Mouse (Mus musculus): ENCODE results near the gene Rinl.
A peak's percentile ranks its signal among the peaks of the same experiment; 100 is the strongest.

Gene Rinl

DNA sequence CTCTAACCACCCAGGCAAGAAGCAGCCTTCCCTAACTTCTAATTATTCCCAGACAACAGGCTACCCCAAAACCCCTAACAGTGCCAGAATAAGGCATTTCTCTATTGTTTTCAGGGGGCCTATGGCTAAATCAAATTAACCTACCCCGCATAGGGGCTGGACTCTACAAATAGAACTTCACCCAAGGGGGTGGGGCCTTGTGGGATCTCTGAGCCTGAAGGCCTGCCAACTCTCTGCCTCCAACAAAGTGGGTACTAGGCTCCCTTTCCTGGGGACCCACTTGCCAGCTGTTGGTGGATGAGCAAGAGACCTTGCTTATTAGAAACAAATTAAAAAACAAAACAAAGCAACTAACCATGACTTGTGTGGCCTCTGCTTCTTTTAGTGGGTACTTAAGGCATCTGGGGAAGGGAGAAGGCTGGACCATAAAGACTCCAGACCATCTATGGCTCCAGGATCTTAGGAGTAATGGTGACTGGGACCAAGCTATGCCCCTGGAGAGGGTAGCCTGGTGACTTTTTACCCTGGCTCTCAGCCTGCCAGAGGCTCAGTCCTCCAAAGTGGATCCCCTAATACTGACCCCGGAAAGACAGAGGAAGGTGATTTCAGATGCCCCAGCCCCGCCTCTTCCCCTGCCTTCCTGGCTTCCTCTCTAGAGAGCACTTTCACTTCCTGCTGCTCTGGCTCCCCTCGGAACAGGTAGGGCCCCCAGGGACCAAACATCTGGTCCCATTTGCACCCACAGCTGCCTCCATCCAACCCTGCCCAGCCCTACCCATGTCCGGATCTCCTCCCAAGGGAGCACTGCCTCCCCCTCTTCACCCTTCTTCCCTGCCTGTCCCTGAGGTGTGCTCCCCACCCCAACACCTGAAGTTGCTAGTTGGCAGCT lies at the start of gene Rinl:
Gene Rinl, plus strand, starts transcription at position 663 of the 889 bp plus-strand sequence.
- no peak for DNase-seq (ENCODE audit: low spot score)

DNA sequence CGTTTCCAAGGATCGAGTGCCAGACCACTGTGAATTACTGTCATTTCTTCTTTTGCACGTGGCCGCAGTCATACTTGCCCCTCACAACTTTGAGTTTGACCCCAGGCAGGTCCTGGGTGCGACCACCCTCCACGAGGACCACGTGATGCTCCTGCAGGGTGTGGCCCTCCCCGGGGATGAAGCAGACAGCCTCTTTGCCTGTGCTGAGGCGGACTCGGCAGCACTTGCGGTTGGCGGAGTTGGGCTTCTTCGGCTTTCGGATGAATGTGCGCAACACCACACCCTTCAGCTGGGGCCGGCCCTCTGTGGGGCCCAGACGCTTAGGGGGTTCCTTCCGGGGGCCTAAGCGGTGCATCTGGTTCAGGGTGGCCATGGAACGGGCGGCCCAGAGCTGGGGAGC lies 48.9 kb upstream of the Rinl start:
- no peak for DNase-seq (ENCODE audit: low spot score)

DNA sequence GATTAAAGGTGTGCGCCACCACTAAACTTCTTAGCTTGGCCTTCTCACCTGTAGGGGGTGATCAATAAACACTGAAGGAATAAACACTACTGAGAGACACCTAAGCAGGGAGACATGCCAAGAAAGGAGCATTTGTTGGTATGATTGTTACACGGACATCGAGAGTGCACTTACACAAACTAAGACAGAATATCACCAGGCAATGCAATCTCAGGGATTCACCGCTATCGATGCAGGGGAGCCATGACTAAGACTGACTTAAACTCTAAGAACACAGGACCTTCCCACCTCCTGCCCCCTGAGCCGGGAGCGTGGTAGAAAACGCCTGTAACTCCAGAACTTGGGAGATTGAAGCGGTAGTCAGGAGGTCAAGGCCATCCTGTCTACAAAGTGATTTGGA lies 47.8 kb upstream of the Rinl start:
- DNase-seq (ENCODE audit: low spot score): no peak

DNA sequence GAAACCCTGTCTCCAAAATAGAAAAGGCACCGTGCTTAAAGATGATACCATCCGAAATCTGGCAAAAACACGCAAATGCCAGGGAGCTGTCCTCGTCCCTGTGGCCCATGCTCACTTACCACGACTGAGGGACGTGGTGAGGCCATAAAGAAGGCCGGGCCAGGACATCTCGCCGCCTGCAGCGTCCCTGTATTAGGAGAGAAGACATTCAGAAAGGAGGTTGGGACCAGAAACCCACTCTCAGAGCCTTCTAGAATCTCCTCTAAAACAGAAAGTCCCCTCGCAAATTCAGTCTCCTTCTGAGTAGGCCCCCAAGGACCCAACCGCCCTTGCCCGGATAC lies 47.4 kb upstream of the Rinl start:
- no peak for DNase-seq (ENCODE audit: low spot score)

DNA sequence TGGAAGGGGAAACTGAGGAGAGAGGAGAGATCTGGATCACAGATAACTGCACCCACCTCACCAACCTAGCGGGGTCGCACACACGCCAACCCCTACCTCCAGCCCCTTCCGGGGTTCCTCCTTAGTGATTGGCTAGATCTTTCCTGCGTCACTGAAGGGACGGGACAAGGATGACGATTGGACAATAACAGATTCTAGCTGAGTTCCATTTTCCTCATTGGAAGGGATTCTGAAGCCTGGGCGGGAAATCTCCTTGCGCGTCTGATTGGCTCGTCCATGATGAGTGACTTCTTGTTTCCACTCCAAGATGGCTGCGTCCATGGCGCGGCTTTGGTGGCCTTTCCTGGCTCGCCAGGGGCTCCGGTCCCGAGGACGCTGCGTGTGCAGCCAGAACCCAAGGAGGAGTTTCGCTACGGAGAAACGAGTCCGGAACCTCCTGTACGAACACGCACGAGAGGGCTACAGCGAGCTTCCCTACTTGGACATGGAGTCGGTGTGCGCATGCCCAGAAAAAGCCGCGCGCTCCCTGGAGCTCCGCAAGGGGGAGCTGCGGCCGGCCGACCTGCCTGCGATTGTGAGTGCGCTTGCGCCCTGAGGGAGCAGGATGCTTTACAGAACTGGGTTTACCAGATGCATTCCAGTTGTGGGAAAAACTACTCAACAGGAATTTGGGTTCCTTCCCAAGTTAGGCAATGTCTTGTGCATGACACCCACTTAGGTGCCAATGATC lies 46.9 kb upstream of the Rinl start, which contains the start of the genes Mrps12 and Sars2:
Gene Mrps12, minus strand, starts transcription at position 112 of the 730 bp plus-strand sequence.
Gene Sars2, plus strand, starts transcription at position 284 of the 730 bp plus-strand sequence.
- DNase-seq (ENCODE audit: low spot score): peak; percentile 98

DNA sequence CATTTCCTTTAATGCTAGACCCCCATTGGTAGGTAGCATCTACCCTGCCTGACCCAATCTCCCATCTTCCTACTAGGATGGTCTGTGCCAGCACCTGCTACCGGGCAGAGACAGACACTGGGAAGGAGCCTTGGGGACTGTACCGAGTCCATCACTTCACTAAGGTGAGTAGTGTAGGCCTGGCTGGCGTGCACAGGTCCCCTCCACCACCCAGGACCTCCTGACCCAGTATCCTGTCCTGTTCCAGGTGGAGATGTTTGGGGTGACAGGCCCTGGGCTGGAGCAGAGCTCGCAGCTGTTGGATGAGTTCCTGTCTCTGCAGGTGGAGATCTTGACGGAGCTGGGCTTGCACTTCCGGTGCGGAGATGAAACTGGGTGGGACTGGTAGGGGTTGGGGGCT lies 38.8 kb upstream of the Rinl start:
- no peak for DNase-seq (ENCODE audit: low spot score)

DNA sequence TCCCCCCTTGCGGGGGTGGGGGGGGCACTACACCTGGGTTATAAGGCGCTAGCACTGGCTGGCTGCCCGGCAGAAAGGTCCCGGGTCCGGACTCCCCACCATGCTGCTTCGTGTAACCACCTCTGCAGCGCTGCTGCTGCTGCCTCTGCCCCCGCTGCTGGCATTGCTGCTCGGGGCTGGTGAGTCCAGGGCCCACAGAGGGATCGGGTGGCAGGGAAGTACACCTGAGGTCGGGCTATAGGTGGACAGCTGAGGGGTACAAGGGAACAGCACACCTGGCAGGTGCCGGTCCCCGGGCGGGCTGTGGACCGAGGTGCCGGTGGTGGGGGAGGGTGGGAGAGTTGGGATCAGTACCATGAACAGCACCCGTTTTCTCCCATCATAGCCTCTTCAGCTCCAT lies 32.7 kb upstream of the Rinl start, which contains the start of gene Ccer2:
Gene Ccer2, plus strand, starts transcription at position 96 of the 400 bp plus-strand sequence.
- no peak for DNase-seq (ENCODE audit: low spot score)

DNA sequence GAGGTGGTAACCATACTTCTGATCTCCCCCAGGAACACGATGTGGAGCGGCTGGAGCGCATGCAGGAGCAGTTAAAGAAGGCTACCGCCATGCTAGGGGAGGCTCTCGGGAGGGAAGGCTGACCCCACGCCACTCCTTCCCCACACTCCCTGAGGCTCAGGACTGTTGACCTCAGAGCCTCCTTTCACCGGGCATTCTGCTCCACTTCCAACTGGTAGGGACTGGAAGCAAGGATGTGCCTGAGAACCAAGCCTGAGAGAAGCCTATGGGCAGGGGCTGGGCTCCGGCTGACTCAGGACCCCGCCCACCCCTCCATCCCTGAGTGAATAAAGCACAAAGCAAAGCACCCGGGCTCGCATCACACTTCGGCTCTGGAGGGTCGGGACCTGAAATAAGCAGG lies 30.1 kb upstream of the Rinl start:
- DNase-seq (ENCODE audit: low spot score): no peak

DNA sequence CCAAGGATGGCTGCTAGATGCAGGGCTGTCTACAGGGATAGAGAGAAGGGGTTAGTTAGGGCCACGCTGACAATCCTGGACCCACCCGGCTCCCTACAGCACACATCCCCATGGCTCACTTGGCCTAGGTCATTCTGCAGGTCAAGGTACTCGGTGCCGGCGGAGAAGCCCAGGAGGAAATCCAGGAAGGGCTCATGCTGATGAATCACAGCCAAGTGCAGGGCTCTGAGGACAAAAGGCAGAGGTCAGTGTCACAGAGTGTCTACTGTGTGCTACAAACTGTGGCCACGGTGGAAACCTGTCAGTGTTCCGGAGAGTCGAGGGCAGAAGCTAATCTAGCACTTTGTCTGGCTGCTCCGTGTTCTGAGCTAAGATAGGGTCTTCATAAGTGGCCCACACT lies 26.9 kb upstream of the Rinl start:
- no peak for DNase-seq (ENCODE audit: low spot score)

DNA sequence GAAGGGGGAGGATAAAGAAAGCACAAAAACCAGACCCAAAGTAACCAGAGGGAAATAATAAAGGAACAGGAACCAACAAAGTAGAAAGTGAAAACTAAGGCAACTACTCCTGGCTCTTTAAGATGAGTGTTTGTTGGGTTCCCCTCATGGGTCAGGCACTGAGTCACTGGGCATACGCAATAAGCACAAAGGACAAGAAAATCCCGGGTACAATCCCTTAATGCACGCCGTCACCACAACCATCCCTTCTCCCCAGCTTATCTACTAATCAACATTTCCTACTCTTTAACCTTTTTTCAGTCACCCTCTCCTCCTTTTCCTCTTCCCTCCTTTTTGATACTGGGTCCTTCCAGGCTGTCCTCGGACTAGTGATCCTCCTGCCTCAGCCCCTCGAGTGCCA lies 23.6 kb upstream of the Rinl start:
- DNase-seq (ENCODE audit: low spot score): no peak

DNA sequence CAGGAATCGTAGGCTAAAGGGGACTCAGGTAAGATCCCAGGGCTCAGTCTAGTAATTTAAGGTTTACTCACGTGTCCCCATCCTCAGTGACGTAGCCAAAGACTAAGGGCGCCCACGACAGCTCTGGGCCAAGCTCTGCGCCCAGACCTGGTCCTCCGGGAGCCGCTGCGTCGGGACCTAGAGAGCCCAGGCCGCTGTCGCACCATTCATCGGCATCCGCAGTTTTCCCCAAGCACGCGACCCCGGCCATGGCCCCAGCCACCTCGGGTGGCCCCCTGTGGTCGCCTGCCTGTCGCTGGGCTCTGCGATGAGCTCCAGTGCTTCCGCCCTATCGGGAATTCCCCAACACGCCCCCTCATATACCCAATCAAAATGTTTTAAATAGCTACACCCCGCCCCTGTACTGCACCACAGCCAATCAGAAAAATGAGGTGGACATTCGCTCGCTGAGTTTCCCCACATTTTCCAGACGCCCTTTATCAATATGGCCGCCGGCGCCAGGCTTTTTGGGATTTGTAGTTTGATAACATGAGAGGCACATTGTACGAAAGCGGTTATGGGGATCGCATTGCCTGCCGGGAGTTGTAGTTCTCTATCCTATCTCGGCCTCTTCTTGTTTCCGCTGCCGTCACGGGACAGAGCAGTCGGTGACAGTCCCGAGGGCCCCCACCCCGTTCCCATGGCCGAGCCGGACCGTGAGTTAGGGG lies 22.4 kb upstream of the Rinl start, which contains the start of gene Sirt2:
Gene Sirt2, plus strand, starts transcription at position 563 of the 707 bp plus-strand sequence.
- DNase-seq (ENCODE audit: low spot score): peak; percentile 99

DNA sequence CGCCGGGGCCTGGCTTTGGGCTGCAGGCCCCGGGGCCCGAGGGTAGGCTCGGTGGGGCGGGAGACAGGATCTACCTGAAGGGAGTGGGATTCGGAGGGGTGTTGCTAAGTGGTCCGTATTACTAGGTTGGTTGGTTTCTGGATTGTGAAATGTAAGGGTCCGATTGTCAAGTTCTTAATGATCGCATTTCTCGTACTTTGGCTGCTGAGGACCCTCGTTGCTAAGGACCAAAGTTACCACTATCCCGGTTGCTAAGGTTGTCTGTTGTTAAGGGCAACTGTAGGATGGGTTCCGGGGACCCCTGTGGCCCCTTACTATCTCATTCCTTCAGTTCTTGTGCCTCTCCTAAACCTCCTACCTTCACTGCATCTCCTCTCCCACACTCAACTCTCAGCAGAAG lies 21.9 kb upstream of the Rinl start:
- no peak for DNase-seq (ENCODE audit: low spot score)

DNA sequence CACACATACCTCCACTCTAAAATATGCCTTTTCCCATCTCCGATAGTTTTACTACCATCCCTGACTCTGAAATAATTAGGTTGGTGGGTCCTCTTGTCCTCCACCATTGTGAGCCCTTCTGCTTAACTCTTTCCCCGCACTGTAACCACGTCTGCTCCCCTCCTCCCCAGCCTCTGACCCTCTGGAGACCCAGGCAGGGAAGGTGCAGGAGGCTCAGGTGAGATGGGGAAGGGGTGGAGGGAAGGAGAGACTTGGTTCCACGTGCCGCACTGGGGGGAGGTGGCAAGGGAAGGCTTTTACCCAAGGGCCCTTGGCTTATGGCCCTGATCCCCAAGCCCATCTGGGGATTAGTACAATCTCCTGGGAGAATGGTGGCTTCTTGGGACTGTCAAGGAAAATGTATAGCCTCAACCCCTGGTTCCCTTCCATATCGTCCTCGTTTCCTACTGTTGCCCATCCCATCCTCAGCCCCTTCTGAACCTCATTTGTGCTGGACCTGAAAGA lies 21.3 kb upstream of the Rinl start, which contains the start of gene Nfkbib:
Gene Nfkbib, minus strand, starts transcription at position 51 of the 504 bp plus-strand sequence.
- no peak for DNase-seq (ENCODE audit: low spot score)

DNA sequence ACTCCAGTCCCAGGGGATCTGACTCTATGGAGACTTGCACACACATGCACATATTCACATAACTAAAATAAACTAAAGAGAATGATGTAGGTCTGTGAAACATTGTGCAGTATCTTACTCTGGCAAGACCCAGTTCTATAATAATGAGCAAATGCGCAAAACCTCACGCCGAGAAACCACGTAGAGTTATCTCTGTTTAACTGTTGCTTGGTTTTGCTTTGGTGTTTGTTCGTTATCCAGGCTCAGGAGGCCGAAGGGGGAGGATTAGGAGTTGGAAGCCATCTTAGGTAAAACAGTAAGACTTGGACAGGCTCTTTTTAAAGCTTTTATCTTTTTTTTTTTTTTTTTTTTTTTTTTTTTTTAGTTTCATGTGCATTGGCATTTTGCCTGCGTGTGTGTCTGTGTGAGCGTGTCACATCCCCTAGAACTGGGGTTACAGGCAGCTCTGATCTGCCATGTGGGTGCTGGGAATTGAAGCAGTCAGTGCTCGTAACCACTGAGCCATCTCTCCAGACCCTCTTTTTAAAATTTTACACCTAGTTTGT lies 19.3 kb upstream of the Rinl start:
- DNase-seq (ENCODE audit: low spot score): no peak

DNA sequence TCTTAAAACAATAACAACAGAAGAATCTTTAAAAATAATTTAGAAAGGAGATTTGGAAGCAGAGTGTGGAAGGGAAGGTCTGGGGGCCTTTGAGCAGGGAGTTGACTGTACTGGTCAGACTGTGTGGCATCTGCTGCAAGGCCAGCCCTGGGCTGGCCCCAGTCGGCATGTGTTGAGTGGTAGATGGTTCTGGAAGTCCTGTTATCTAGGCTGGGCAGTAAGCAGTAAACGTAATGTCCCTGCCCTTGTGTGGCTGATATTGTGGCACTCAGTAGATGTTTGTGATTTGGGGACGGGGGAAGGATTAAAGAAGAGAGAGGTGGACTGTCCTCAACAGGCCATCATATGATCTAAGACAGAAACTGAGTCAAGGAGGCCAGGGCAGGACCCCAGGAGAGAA lies 18.5 kb upstream of the Rinl start:
- DNase-seq (ENCODE audit: low spot score): no peak

DNA sequence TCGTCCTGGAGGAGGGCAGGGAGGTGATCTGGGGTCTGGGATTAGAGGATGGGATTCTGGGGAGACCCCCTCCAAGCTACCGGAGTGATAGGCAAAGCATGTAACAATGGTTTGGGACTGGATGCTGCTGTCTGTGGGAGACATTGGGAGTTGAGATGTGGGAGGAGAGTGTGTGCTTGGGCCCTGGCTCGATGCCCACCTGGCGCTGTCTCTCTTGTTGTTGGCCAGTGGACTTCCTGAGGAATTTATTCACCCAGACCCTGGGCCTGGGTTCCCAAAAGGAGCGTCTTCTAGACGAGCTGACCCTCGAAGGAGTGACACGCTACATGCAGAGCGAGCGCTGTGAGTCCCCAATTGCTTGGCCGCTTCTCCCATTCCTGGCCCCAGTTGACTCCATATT lies 16.9 kb upstream of the Rinl start:
- DNase-seq (ENCODE audit: low spot score): no peak

DNA sequence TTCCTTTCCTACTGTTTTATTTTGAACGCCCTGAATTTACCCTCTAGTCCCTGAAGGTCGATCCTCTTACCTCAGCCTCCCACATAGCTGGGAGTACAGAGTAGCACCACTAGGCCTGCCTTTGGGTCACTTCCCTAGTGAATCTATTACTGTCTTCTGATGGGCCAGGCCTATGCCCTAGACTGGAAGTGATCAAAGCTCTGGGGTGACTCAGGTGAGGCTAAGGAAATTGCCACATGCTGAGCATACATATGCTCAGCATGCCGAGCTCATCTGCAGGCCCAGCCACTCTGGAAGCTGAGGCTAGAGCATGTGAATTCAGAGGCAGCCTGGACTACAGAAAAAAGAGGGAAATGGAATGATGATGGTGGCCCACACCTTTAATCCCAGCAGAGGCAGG lies 15.6 kb upstream of the Rinl start:
- DNase-seq (ENCODE audit: low spot score): no peak

DNA sequence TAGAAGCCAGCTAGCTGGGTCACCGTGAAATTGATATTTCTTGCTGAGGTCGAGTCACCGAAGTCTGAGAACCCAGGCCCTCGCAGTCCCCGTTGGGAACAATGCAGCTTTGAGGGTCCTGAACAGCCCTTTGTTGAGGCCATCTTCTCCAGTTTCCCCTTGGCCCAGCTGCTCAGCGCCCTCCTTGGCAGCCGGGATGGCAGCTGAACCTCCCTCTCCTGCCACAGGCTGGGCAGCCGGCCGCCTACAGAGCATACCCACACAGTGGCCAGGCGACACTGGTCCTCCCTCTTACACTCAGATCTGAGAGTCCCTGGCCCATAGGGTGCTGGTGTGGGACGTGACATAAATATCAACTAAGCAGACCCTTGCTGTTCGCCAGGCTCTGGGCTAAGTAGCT lies 14.6 kb upstream of the Rinl start:
- no peak for DNase-seq (ENCODE audit: low spot score)

DNA sequence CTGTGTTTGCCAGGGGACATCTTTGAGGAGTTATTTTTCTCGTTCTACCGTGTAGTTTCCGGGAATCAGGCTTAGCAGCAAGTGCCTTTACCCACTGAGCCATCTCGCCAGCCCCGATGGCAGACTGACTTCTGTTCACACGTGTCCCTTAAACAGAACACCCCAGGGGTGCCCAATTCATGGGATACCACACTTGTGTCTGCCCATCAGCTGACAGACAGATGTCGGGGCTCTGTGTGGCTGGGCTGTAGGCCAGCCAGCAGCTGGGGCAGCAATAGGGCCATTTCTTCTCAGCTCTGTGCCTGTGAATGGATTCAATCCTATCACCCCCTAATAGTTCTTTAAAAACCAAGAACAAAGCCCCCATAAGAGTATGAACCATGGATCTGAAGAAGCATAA lies 13.6 kb upstream of the Rinl start:
- no peak for DNase-seq (ENCODE audit: low spot score)

DNA sequence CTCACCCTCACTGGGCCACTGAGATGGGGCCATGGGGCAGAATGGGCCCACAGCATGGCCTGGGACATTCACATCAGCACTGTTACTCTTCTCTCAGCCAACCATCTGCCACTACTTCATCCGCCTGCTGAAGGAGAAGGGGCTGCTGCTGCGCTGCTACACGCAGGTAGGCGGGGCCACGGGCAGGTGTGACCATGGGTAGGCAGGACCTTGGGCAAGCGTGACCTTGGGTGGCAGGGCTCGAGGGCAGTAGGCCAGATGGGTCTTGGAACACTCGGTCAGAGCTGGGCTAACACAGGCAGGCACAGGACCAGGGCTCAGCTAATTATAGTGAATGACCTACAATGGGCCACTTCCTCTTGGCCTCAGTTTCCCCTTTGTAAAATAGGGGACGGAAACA lies 9.9 kb upstream of the Rinl start:
- no peak for DNase-seq (ENCODE audit: low spot score)

DNA sequence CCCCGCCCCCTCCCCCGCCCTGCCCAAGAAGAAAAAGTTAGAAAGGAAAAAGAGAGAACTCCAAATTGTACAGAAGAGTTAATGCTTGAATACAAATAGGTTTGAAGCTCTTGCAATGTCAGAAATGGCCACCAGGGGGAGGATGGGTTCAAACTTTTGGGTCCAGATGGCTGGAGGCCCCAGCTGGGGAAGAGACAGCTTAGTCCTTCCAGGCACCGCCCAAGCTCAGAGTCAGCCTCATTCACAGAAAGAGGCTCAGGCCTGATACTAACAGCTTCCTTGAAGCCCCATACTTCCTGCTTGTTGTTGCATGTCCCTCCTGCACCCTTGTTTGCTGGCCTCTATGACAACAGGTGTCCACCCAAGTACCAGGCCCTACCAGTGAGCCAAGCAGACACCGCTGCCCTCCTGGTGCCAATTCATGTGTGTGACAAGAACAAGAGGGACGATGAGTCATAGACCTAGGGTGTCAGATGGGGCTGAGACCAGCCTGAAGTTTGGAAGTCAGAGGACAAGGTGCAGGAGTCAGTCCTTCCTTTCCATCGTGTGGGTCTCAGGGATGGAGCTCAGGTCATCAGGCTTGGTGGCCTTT lies 8.6 kb upstream of the Rinl start:
- peak; percentile 76 for DNase-seq (ENCODE audit: low spot score)

DNA sequence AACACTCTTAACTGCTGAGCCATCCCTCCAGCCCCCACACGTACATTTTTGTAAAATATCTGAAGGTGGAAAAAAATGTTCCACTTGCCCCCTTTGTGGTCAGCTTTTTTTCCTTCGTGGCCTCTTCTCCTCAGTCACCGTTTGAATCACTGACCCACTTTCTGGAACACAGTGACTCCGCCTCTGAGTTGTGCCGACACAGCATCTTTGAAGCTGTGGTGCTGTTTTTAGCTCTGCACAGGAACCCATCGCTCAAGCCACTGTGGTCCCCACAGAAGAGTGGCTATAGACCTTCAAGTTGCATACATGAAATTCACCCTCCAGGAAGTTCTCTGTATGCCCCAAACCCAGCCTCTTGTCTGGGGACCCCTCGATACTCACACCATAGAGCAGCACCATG lies 7.9 kb upstream of the Rinl start:
- no peak for DNase-seq (ENCODE audit: low spot score)
